Mouse (Mus musculus) heart, adult 11 months (tissue): Measurements from ENCODE around the gene Lmna.

ENCODE experiments used
- DNase-seq: peaks from one replicate; pipeline ENCODE4 v3.0.0; 2022

Gene Lmna

DNA sequence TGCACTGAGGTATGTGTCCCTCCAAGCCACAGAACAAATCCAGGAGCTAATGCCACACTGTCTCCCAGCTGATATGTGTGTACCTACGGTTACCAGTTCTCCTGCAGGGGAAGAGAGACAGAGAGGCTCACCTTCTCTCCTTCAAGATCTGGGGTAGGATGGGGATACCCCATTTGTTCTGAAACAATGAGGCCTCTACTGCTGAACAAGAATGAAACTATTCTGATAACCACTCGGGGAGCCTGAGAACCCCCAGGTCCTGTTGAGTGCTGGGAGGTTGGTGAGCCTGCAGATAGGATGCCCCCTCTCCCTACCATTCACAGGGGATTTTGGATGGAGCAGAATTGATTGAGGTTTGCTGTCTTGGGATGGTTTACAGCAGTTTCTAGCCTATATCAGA, 10.3 kb upstream of the Lmna start:
- no peak for DNase-seq

DNA sequence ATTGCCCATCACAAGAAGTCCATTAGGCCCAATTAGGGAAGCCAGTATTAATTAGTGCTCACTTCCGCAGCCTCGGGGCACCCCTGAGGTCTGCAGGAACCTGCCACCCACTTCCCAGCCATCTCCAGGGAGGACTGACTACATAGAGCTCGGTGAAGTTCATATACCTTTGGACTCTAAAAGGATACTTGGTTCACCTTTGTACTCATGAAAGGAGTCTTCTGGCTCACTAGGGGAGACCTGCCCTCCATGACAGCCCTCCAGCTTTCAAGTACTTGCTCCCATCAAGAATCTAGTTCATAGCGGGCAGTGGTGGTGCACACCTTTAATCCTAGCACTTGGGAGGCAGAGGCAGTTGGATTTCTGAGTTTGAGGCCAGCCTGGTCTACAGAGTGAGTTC, 8.7 kb upstream of the Lmna start:
- no peak for DNase-seq

GRCm38 (mm10) chr3:88516407-88516806, 6.7 kb upstream of the Lmna start:
- no peak for DNase-seq

GRCm38 (mm10) chr3:88515095-88515386, 5.3 kb upstream of the Lmna start:
- no peak for DNase-seq

DNA sequence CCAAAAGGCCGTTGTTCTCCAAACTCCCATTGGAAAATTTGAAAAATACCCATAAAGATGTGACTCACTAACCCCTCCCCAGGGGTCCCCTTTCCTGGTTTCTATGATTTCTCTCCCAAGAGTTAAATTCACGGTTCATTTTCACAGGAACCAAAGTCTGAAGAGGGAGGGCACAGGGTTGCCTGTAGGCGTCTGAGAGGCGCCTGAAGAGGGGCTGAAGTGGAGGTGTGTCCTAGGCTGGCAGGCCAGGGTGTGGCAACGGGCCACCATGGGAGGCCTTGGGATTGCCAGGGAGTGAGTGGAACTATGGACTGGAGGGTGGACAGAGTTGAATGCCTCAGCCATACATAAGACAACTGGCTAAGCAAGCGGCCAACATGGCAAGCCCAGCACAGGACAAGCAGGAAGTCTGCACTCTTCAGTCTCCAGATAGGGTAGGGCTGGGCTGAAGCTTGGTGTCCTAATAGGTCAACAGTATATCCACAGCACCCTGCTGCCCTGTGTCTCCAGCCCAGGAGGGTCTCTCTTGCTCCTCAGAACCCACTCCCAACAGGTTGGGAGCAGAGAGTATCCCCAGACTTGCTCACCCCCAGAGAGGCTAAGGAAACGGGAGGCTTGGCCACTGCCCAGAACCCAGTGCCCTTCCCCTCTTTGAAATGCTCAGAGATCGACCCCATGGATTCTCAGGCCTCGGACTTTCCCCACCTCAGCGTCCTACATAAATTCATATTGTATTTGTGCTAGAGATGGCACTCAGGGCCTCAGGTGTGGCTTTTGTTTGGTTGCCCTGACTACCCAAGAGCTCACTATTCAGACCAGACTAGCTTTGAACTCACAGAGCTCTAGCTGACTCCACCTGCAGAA, 4.7 kb upstream of the Lmna start:
- DNase-seq = no peak

DNA sequence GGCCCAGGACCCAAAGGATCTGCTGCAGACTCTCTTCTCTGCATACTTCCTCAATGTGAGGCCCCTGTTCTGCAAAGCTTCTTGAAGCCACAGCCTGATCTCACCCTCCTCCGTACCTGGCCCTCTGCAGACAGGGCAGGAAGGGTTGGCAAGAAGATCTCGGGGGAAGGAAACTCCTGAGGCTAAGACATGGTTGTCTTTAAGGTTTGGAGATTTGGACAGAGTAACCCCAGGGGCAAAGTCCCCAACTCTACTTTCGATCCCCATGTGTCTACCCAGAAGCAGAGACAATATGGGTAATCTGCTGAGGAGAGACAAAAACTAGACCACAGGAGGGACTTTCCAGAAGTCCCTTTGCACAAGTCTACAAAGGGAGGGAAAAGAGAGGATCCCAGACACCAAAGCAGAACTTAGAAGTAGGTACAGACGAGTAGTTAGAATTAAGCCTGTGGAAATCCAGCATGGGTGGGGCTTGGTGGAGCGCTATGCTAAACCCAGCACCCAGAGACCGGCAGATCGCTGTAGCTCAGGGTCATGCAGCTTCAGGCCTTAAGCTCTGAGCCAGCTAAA, 3.9 kb upstream of the Lmna start:
- peak; percentile 94 for DNase-seq

- peak; percentile 94 for DNase-seq
These were observed 3.3 kb upstream of the Lmna start for GRCm38 (mm10) chr3:88512896-88513545.

- DNase-seq = peak; percentile 91
These were observed 2.6 kb upstream of the Lmna start for GRCm38 (mm10) chr3:88512141-88512895.

GRCm38 (mm10) chr3:88511559-88511958, 1.8 kb upstream of the Lmna start:
- DNase-seq = peak; percentile 91

GRCm38 (mm10) chr3:88510421-88511289, 899 bp upstream of the Lmna start:
- DNase-seq = peak; percentile 92

GRCm38 (mm10) chr3:88509250-88509649, 506 bp downstream of the Lmna start:
- DNase-seq = no peak

DNA sequence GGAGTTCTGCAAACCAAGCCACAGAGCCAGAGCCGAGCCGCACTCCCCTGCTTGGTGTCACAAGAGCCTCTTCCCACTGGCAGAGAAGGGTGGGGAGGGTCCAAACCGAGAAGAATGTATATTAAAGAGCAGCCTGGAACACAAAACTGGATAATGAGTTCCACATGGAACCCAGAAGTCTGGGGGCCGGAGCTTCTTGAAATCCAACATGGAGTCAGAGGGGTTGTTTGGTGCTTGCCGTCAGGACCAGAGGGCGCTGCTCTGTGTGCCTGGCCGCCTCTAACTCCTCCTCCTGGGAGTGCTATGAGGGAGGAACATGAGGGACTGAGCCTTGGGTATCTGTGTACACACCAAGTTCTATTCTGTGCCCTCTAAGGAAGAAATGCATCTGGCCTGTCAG, 4.0 kb downstream of the Lmna start:
- DNase-seq = peak; percentile 87

- DNase-seq = peak; percentile 87
These were observed 4.7 kb downstream of the Lmna start for GRCm38 (mm10) chr3:88505081-88505480.

- peak; percentile 95 for DNase-seq
These were observed 5.6 kb downstream of the Lmna start for GRCm38 (mm10) chr3:88503881-88504746.

DNA sequence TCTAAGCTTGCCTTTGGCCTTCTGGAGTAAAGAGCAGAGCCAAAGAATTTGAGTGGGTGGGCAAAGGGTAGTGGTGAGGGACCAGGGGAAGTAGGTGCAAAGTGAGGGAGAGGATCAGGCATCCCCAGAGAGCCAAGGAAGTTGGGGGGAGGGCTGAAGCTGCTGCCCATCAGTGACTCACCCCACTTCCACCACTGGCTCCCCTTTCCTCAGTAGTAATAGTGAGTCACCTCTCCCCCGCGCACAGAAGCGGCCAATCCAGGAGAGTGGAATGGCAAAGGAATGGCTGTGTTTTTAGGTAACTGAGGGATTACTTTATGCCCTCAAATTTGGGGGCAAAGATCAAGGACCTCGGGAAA, 6.3 kb downstream of the Lmna start:
- DNase-seq = peak; percentile 98

GRCm38 (mm10) chr3:88502641-88503504, 6.9 kb downstream of the Lmna start:
- peak; percentile 100 for DNase-seq

DNA sequence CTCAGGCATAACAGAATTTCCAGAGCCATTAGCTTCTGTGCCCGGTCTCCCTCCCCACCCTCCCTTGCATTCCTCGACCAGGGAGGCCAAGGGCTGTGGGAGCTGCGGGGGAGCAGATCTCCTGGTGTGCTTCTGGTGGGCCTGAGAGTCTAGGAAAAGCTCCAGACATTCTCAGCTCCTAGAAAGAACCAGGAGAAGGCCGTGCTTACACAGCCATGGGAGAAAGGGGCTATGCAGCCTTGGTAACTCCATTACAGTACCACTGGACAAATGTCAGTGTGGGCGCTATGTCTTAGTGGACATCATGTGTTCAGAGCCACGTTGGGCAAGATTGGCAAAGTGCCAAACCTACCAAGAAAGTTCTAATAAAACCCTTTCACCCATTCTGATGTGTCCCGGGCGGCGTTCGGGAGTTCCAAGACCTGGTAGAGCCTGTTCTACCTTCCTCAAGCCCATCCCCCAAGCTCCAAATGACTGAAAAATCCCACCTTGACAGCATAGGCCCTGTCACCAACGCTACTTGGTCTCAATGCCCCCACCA, 7.7 kb downstream of the Lmna start:
- peak; percentile 96 for DNase-seq

- DNase-seq = peak; percentile 94
These were observed 8.3 kb downstream of the Lmna start for GRCm38 (mm10) chr3:88501366-88502030.

DNA sequence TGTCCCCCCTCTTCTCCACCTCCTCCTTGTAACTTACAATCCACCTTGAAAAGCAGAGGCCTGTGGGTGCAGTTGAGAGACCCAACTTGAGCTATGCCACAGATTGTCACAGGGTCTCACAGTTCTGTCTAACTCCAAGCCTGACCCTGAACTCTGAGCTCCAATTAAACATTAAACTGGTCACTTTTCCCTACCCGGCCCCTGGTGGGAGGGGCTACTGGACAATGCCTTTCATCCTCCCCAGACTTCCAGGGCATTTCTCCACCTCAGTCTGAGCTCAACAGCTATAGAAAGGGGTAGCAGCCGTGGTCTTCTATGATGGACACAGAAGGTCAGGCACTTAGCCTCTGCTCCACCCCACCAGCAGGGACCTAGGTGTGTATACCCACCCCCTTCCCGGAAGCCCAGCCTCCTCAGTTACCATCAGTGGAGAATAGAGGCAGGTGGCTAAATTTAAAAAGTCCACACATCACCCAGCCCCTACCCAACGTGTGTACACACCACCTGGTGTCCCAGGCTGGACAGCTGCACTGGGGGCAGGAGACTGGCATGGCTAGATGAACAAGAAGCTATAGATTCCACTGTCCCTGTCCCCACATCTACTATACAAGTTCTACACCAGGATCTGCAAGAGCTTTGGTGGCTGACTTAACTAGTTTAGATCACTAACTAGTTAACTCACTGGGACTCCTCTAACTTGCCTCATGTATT, 8.9 kb downstream of the Lmna start:
- DNase-seq = peak; percentile 92
